ENCODE assay signal across 9 mouse cellular contexts in genomic region chr6:35354622-35354998, GRCm38 (mm10). TPM values are rescaled to one million over a fixed set of nuclear protein-coding genes. Genes with fewer than 3 reads are reported as not detected.
DNase-seq lines count a peak whose midpoint lies in the region; ATAC-seq lines count a peak whose summit lies in the region.
"Had no signal": no experiment of that assay in that cellular context is flagged by ENCODE, and none has a peak within 500 bp of the region (broad histone marks: within the 10 kb centered on the region; RNA-seq: fewer than 3 reads in every experiment).

No protein-coding gene starts in this region.

- no peak overlapping the region for H3K9ac ChIP-seq in forebrain, embryonic 14.5 days (ENCODE audit: low read length)
- H3K9ac ChIP-seq in limb, embryonic 15.5 days, result no peak overlapping the region
- no peak overlapping the region for H3K9ac ChIP-seq in kidney, embryonic 16.5 days (replicated peaks; ENCODE audit: low read length)

- peak; percentile 74 for ATAC-seq in forebrain, embryonic 14.5 days
- peak; percentile 59; the same call in 1 of the 2 replicates for ATAC-seq in limb, embryonic 15.5 days (ENCODE audit: insufficient number of reproducible peaks, low FRiP score, low TSS enrichment, low read depth)
- no peak for ATAC-seq in kidney, embryonic 16.5 days (ENCODE audit: low FRiP score, low TSS enrichment)

- H3K36me3 ChIP-seq in forebrain, embryonic 14.5 days (ENCODE audit: control insufficient read depth, insufficient read depth, low read length), result no peaks in the 10 kb centered on the region
- no peaks in the 10 kb centered on the region for H3K36me3 ChIP-seq in limb, embryonic 15.5 days
- H3K36me3 ChIP-seq in kidney, embryonic 16.5 days (ENCODE audit: insufficient read depth, low read length), result no peaks in the 10 kb centered on the region

- H3K4me3 ChIP-seq in forebrain, embryonic 14.5 days (ENCODE audit: low read depth, low read length), result no peak overlapping the region
- no peak overlapping the region for H3K4me3 ChIP-seq in limb, embryonic 15.5 days
- no peak overlapping the region for H3K4me3 ChIP-seq in kidney, embryonic 16.5 days (ENCODE audit: low read length)

- peak; percentile 22 for DNase-seq in thymus, postnatal 4 days
- DNase-seq in thymus, postnatal 25 days, result no peak
- peak; percentile 77 for DNase-seq in forebrain, embryonic 14.5 days (ENCODE audit: low spot score)
- DNase-seq in spleen, postnatal 36 days (ENCODE audit: low spot score in 2 of 2), result no peak
- DNase-seq in lung, postnatal 4 days, result no peak
- DNase-seq: kidney, postnatal 10 days; lung, adult 2 months had no signal

- H3K9me3 ChIP-seq in forebrain, embryonic 14.5 days (replicated peaks; ENCODE audit: control insufficient read depth, low read length), result no peaks in the 10 kb centered on the region
- H3K9me3 ChIP-seq in limb, embryonic 15.5 days, result no peaks in the 10 kb centered on the region
- 0 out of 2 replicates have a peak, but pooled peaks cover 3% of the 10 kb centered on the region for H3K9me3 ChIP-seq in kidney, embryonic 16.5 days (ENCODE audit: low read length)

- H3K27ac ChIP-seq in forebrain, embryonic 14.5 days (ENCODE audit: low read depth, low read length), result peak overlapping the region; percentile 27; the same call in 1 of the 2 replicates
- no peak overlapping the region for H3K27ac ChIP-seq in limb, embryonic 15.5 days
- H3K27ac ChIP-seq in kidney, embryonic 16.5 days (ENCODE audit: low read length), result no peak overlapping the region

- H3K27me3 ChIP-seq in forebrain, embryonic 14.5 days (replicated peaks; ENCODE audit: control insufficient read depth, insufficient read depth, low read length), result no peaks in the 10 kb centered on the region
- no peaks in the 10 kb centered on the region for H3K27me3 ChIP-seq in limb, embryonic 15.5 days
- no peaks in the 10 kb centered on the region for H3K27me3 ChIP-seq in kidney, embryonic 16.5 days (ENCODE audit: insufficient read depth, low read length)

- peaks cover 10% of the 10 kb centered on the region for H3K4me1 ChIP-seq in forebrain, embryonic 14.5 days (ENCODE audit: control insufficient read depth, insufficient read depth, low read length)
- H3K4me1 ChIP-seq in limb, embryonic 15.5 days, result peaks cover 31% of the 10 kb centered on the region
- peaks cover 27% of the 10 kb centered on the region for H3K4me1 ChIP-seq in kidney, embryonic 16.5 days (ENCODE audit: insufficient read depth, low read length)

- peak overlapping the region; percentile 33 for H3K4me2 ChIP-seq in forebrain, embryonic 14.5 days (ENCODE audit: low read length)
- H3K4me2 ChIP-seq in limb, embryonic 15.5 days, result peak overlapping the region; percentile 29
- H3K4me2 ChIP-seq in kidney, embryonic 16.5 days (replicated peaks; ENCODE audit: low read depth, low read length), result no peak overlapping the region; the same call in 1 of the 2 replicates

- under 1% methylated on average over 6 of the region's 6 CpGs for WGBS in forebrain, embryonic 14.5 days
- WGBS in limb, embryonic 15.5 days, result 9% methylated on average over 6 of the region's 6 CpGs
- WGBS in kidney, embryonic 16.5 days, result 29% methylated on average over 6 of the region's 6 CpGs

RNA-seq across cellular contexts. Expression of gene Fam180a, which starts 28.7 kb away (rescaled TPM):
- 0.66 and 1.5 TPM in 2 replicates for polyA plus RNA-seq in forebrain, embryonic 14.5 days (2014; fragmentation: Nextera tagmentation; extraction: Ambion mirVana)
- 6.8 and 8.5 TPM in 2 replicates for polyA plus RNA-seq in limb, embryonic 15.5 days (2015; fragmentation: Nextera tagmentation; extraction: Ambion mirVana)
- polyA plus RNA-seq in kidney, embryonic 16.5 days (2015; fragmentation: Nextera tagmentation; extraction: Ambion mirVana), result 0.18 and 0.45 TPM in 2 replicates

RNA-seq across cellular contexts. Expression of gene Slc13a4, which starts 46.7 kb away (rescaled TPM):
- 2.7 and 4.6 TPM in 2 replicates for polyA plus RNA-seq in forebrain, embryonic 14.5 days (2014; fragmentation: Nextera tagmentation; extraction: Ambion mirVana)
- 0.12 and 0.20 TPM in 2 replicates for polyA plus RNA-seq in limb, embryonic 15.5 days (2015; fragmentation: Nextera tagmentation; extraction: Ambion mirVana)
- polyA plus RNA-seq in kidney, embryonic 16.5 days (2015; fragmentation: Nextera tagmentation; extraction: Ambion mirVana), result 0.23 and 0.41 TPM in 2 replicates

Comparison
In these comparisons a context has a peak if more than half of its experiments do, and no peak if none do; other contexts are left out.
1. DNase-seq: peak in thymus, postnatal 4 days (single experiment) and forebrain, embryonic 14.5 days (single experiment); none in thymus, postnatal 25 days (single experiment), spleen, postnatal 36 days (0 of 2) and lung, postnatal 4 days (0 of 2).